Mouse (Mus musculus): ENCODE data around the gene Fam111a.

The Fam111a gene

DNA sequence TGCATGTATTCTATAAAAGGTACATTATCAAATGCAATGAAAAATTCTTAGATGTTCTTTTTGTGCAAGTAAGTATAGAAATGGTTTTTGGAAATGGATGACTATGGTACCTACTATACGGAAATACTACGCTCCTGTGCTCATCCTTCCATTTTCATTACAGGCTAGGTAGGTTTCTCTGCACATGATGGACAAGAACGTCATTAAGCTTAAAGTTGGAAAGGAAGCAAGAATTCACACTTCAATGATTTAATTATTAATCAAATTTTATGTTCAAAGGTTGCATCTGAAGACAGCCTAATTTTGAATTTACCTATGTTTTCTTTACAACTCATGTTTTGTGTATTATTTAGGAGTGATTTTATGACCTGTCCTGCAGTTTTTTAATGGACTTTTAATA, 88.7 kb downstream of the Fam111a start:
- DNase-seq (ENCODE audit: low spot score), result no peak

GRCm38 (mm10) chr19:12634963-12635362, 89.4 kb downstream of the Fam111a start:
- DNase-seq (ENCODE audit: low spot score), result no peak

DNA sequence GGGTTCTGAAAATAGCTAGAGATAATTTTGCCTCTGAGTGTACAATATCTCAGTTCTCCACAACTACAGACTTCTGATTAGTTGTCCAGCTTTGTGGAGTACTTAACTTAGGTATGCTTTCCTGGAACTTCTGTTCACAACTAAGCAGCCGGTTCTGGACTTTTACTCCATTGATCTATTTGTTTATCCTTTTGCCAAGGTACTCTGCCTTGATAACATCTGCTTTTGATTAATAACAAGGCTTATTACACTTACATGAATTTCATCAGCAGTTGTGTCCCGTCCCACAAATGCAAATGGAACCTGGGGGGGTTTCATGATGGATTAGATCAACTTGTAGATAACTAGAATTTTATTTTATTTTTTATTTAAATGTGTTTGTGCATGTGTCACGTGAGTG, 91.3 kb downstream of the Fam111a start:
- DNase-seq (ENCODE audit: low spot score), result no peak

- no peak for DNase-seq (ENCODE audit: low spot score)
Measured at GRCm38 (mm10) chr19:12638049-12638448, 92.5 kb downstream of the Fam111a start.

All from ovary, postnatal 14 days (tissue).